Mouse (Mus musculus): Measurements from ENCODE around the gene F5.

F5 gene

DNA sequence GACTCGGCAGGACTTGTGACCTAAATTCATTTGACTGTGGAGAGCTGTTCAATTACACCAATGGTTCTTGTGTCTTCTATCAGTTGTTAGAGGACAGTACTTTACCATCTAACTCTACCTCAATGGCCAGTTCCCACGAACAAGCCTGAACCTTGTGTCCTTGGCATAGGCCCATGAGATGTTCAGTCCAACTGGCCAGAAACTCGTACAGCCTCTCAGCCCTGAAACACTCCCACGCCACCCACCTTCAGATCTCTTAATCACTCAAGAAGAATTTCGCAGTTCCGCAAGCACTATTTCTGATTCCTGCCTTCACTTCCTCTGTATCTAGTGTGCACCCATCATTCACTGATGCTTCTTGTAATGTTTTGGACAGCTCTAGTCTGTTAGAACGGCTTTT is 84.4 kb downstream of the F5 start:
- DNase-seq, result peak; percentile 51

GRCm38 (mm10) chr1:164241494-164241893 is 89.9 kb downstream of the F5 start:
- no peak for DNase-seq

GRCm38 (mm10) chr1:164242809-164243208 is 91.2 kb downstream of the F5 start:
- no peak for DNase-seq

DNA sequence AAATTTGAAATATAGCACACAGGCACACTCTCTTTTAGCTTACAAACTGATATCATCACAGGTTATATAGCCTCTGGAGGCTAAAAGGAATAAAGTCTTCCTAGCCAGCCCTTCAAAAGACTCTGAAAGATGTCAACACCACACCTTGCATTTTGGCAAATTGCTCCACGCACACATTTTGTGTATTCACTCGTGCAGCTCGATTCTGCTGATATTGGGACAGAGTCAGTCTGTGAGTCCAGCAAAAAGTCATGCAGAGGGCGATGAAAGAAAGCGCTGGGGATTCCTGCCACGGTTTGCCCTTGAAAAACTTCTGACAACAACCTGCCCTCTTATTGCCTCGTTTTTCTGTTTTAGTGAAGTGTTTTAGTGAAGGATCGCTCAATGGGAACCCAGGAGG is 95.8 kb downstream of the F5 start:
- DNase-seq, result peak; percentile 12

DNA sequence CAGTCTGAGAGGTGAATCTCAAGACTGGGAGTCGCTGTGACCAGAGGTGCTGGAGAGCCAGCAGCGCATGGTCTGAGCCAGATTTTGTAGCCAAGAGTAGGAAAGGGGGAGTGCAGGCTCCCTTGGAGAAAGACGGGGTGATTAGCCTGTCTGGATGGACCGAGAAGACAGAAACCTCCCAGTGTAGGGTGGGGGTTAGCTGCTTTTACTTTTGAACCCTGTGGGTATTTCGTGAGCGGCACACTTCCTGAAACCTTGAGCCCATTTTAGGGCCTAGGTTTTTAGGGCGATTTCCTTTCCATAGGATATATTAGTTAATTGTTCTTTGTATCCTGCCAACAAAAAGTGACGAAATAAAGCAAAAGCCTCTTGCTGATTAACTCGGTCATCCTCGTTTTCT is 96.3 kb downstream of the F5 start:
- DNase-seq, result peak; percentile 43

GRCm38 (mm10) chr1:164248465-164249331 is 97.1 kb downstream of the F5 start, which contains the start of gene Slc19a2:
Gene Slc19a2, plus strand, starts transcription at chr1:164249046.
- peak; percentile 98 for DNase-seq

GRCm38 (mm10) chr1:164249332-164249711 is 97.7 kb downstream of the F5 start:
- no peak for DNase-seq

DNA sequence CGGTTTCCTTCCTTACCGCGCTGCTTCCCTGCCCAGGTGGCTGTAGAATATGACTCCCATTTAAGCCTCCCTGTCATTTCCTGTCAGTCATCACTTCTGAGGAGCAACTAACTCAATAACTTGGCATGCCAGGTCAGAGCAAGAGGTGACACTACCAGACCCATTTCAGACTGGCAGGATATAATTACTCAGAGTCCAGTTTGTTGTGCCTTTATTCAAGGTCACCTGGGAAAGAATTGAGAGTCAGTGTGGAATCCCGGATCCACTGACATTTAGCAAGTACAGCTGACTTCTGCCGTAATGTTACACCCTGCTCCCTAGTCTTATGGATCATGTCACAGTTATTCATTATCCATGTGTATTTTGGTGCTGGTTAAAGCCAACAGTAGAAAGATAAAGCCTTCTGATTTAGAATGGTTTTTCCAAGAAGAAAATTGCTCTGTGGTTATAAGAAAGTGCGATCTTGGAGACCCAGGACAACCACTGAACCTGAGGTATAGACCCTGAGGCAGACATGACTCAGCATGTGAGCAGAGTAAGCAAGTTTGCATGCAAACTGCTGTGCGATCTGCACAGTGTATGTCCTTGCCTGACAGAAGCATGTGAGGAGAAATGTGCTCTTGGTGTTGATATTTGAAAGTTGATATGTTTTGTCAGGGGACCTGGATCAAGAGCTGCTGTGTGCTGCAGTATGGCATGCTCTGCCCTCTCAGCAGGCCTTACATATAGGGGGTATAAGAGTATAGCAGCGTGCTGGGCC is 98.9 kb downstream of the F5 start:
- no peak for DNase-seq

DNA sequence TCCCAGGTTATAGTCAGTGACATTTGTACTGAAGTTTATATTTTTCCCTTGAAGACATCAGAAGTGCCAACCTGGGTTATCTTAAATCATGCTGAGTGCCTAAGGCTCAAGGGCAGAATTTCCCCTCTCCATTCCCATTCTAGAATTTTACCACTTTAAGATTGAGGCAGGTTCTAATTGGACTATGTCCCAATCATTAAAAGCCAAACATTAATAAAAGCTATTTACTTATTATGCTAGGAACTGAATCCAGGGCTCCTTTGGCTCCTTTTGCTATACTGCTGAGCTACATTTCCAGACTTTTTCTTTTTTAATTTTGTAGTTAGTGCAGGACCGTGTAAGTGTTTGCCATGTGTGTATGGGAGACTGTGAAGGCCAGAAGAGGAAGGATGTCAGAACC is 99.8 kb downstream of the F5 start:
- no peak for DNase-seq

DNA sequence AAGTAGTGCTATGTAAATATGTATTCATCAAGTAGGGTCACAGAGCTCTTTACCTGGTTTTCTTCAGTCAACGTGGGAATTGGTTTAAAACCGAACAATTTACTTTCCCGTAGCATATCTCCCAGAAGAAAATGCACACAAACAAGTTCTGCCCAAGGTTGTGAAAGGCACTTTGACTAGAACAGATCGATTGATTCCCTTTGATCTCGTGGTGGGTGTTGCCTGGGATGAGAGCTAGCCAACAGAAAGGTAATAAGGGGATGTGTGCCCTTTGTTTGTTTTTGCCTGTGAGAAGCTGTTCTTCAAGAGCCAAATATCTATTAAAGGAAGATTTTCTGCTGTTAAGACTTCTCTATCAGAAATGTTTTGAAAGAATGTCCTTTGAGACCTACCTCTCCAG is 100.9 kb downstream of the F5 start:
- DNase-seq, result no peak

- no peak for DNase-seq
Measured at GRCm38 (mm10) chr1:164254836-164255235, 103.2 kb downstream of the F5 start.

DNA sequence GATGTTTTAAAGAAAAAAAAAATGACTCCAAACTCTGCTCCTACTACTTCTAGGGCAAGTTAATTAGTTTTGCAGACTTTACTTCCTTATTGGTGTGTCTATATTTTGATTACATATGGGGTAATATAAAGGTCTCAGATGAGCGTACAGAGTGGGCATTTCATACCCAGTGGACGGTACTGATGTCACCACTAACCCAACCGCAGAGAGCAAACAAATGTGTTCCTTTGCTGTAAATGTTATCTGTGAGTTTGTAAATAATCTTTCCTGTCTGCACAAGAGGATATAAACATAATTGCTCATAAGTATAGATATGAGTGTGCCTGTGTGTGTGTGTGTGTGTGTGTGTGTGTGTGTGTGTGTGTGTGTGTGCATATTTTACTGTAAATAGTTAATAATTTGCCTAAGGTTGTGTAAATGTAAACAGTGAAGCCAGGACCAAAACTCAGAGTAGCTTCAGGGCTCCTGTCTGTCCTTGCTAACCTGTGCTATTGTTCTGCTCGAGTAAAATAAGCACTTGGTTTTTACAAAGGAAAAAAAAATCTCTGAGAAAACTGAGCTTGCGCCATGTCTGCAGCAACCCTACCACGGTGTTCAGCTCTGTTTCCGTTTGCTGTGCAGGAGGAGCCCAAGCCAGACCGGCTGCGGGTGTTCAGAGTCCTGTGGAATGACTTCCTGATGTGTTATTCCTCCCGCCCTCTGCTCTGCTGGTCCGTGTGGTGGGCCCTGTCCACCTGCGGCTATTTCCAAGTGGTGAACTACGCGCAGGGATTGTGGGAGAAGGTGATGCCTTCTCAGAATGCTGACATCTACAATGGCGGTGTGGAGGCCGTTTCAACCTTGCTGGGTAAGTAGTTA is 108.8 kb downstream of the F5 start:
- no peak for DNase-seq

GRCm38 (mm10) chr1:164261553-164261952 is 109.9 kb downstream of the F5 start:
- no peak for DNase-seq

All from cerebellum, adult 11-12 months (tissue).